Mouse (Mus musculus): ENCODE measurements around the gene Ms4a7. TPM values are rescaled to one million over a fixed set of nuclear protein-coding genes. Genes with fewer than 3 reads are reported as not detected.
"Not testable (repeated sequence)": the region's sequence is repeated elsewhere in the genome, so short reads cannot be mapped to it uniquely, and the experiment has no call there.

Gene Ms4a7
- polyA plus RNA-seq, 1 experiment from 2014 or later, result 3.6 TPM

DNA sequence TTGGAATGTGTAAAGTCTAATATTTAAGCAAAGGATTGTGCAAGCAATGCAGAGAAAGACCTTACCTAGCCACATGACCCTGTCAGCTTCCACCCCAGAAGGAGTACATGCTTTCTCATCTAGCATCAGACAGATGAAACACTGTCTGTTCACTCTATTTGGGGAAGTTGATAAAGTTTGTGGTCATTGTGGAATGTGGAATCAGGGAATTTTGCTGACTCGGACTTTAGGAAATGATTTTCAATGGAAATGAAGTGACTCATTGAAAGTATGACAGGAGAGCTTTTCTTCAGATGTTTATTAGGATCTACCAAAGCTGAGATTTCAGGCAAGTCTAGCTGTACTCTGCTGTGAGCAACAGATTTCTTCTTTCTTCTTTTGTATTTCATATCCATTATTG, 14.8 kb downstream of the Ms4a7 start:
- no peaks in the 10 kb centered on the region for H3K4me1 ChIP-seq
- WGBS, result 53% methylated on average over 1 of the region's 1 CpGs
- H3K27me3 ChIP-seq (replicated peaks), result no peaks in the 10 kb centered on the region
- no peak for ATAC-seq (ENCODE audit: extremely low read depth, insufficient number of reproducible peaks, low FRiP score, low TSS enrichment)
- H3K9ac ChIP-seq, result no peak overlapping the region
- H3K27ac ChIP-seq (replicated peaks), result no peak overlapping the region
- H3K9me3 ChIP-seq, result no peaks in the 10 kb centered on the region
- H3K36me3 ChIP-seq, result no peaks in the 10 kb centered on the region
- H3K4me3 ChIP-seq, result no peak overlapping the region
- H3K4me2 ChIP-seq, result no peak overlapping the region

DNA sequence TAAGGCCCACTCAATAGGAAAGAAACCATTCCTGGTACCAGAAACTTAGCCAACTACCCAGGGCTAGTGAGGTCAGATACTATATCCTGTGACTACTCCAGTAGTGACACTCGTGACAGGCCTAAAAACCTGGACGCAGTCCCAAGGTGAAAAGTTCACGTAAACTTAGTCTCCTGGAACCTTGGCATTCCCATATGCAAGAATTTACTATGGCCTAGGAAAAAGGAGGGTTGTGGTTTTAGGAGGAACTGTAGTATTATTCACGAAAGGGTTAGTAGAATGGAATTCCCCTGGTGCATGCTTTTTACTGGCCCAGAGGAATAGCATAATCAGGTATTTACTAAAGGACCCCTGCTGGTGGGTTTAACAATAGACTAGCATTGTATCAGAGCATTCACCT, 19.2 kb downstream of the Ms4a7 start:
- Histone ChIP-seq H3K27me3 (replicated peaks) (no peaks in the 10 kb centered on the region), H3K9ac (no peak overlapping the region), H3K9me3 (no peaks in the 10 kb centered on the region), H3K4me3 (no peak overlapping the region), H3K4me2 (no peak overlapping the region), H3K36me3 (no peaks in the 10 kb centered on the region), H3K27ac (replicated peaks) (no peak overlapping the region), H3K4me1 (no peaks in the 10 kb centered on the region)
- ATAC-seq (ENCODE audit: extremely low read depth, insufficient number of reproducible peaks, low FRiP score, low TSS enrichment), result no peak
- 80% methylated on average over 4 of the region's 4 CpGs for WGBS

DNA sequence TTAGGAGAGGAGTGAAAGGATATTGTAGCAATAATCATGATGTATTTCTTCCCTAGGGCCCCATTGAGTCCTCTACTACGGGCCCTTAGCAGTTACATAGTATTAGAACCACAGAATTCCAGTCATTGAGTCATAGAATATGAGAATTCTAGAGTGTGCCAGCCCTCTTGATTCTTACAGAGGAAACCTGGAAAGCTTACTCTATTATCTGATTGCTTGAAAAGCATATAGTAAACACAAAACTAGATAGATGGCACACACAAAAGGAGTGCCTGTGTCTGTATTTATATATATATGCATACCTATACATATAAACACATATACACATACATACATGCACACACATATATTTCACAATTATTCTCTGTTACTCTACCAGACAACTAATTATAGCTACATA, 21.6 kb downstream of the Ms4a7 start, which contains the start of gene Ms4a14:
Gene Ms4a14, minus strand, starts transcription at position 101 of the 400 bp plus-strand sequence.
- no peak within 1 kb of the TSS for H3K9ac ChIP-seq
- no peaks in the 10 kb centered on the region for H3K4me1 ChIP-seq
- H3K4me3 ChIP-seq, result no peak within 1 kb of the TSS
- H3K27ac ChIP-seq (replicated peaks), result no peak within 1 kb of the TSS
- H3K36me3 ChIP-seq, result no peaks in the 10 kb centered on the region
- WGBS, result 58% methylated on average over 1 of the region's 1 CpGs
- ATAC-seq (ENCODE audit: extremely low read depth, insufficient number of reproducible peaks, low FRiP score, low TSS enrichment), result no peak
- no peaks in the 10 kb centered on the region for H3K27me3 ChIP-seq (replicated peaks)
- no peaks in the 10 kb centered on the region for H3K9me3 ChIP-seq
- H3K4me2 ChIP-seq, result no peak within 1 kb of the TSS

DNA sequence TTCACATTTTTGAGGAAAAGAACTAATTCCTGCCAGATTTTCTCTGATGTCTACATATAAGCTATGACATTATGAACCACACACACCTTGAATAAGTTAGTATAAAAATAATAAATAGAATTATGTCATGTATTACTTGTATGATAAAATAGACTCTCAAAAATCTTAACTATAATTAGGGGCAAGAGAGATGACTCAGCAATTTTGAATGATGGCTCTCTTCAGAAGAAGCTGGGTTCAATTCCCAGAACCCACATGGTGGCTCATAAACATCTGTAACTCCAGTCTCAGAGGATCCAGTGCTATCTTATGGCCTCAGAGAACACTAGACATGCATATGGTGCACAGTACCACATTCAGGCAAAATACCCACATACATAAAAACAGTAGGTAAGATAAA, 27.1 kb downstream of the Ms4a7 start:
- Histone ChIP-seq H3K27me3 (replicated peaks) (no peaks in the 10 kb centered on the region), H3K4me3 (no peak overlapping the region), H3K36me3 (no peaks in the 10 kb centered on the region), H3K9ac (no peak overlapping the region), H3K27ac (replicated peaks) (no peak overlapping the region), H3K4me1 (no peaks in the 10 kb centered on the region), H3K4me2 (no peak overlapping the region), H3K9me3 (no peaks in the 10 kb centered on the region)
- no peak for ATAC-seq (ENCODE audit: extremely low read depth, insufficient number of reproducible peaks, low FRiP score, low TSS enrichment)

DNA sequence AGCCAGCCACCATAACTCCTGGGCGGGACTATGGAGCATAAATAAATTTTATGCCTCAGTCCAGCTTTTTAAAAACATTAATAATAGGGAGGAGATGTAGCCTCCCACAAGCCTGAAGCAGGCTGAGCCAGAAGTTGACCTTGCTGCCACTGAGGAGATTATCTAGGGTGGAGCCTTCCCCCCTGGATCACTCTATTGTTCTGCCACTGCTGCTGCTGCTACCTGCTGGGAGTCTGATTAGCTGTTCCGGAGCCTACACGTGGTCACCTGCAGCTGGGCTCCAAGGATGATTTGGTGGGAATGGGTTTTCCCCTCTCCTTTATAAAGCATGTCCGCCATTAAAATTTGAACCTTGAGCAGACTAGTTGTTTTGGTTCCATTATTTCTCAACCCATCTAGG, 36.4 kb downstream of the Ms4a7 start:
- not testable (repeated sequence) for H3K4me2 ChIP-seq; H3K36me3 ChIP-seq; H3K4me1 ChIP-seq; H3K4me3 ChIP-seq; H3K9me3 ChIP-seq; H3K27me3 ChIP-seq (replicated peaks); H3K9ac ChIP-seq; H3K27ac ChIP-seq (replicated peaks); ATAC-seq (ENCODE audit: extremely low read depth, insufficient number of reproducible peaks, low FRiP score, low TSS enrichment)
- 57% methylated on average over 4 of the region's 4 CpGs for WGBS

DNA sequence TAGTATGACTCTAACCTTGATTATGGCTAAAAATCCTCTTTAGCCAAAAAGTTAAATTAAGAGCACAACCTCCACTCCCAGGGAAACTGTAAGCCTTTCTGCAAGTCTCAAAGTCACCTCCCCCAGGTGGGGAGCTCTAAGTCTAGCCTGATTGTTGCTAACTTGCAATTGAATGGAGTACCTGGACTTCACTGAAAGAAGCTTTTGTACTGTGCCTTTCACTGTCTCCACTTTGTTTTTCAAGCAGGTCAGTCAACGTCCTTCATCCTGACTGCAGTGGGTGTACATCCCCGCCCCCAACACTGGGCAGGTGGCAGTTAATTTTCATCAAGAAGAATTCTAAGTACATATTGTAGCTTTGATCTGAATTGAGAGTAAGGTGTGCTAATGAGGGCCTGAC, 37.0 kb downstream of the Ms4a7 start:
- no peak overlapping the region for H3K4me3 ChIP-seq
- no peak for ATAC-seq (ENCODE audit: extremely low read depth, insufficient number of reproducible peaks, low FRiP score, low TSS enrichment)
- H3K9ac ChIP-seq, result no peak overlapping the region
- no peaks in the 10 kb centered on the region for H3K9me3 ChIP-seq
- no peak overlapping the region for H3K27ac ChIP-seq (replicated peaks)
- H3K27me3 ChIP-seq (replicated peaks), result no peaks in the 10 kb centered on the region
- H3K4me2 ChIP-seq, result no peak overlapping the region
- no peaks in the 10 kb centered on the region for H3K4me1 ChIP-seq
- no peaks in the 10 kb centered on the region for H3K36me3 ChIP-seq
- whole genome bisulfite sequencing, result 56% methylated on average over 2 of the region's 2 CpGs

DNA sequence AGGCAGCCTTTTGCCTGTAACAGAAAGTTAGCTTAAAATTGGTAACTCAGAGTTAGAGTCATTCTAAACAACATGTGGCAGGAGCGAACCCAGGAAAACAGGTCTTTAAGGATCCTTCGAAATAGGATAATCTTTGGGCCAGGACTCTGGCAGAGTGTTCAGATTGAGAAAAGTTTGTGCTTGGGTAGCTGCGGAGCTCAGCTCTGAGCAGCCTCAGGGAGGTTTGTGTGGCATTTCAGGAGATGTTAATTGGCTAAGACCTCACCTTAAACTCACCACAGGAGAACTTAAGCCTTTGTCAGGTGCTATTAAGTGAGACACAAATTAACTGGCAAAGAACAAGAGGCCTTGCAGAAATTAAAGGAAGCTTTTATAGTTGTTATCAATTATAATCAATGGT, 42.3 kb downstream of the Ms4a7 start:
- H3K4me1 ChIP-seq; ATAC-seq (ENCODE audit: extremely low read depth, insufficient number of reproducible peaks, low FRiP score, low TSS enrichment); H3K27me3 ChIP-seq (replicated peaks); H3K9me3 ChIP-seq; H3K27ac ChIP-seq (replicated peaks); H3K36me3 ChIP-seq: not testable (repeated sequence)
- Histone ChIP-seq H3K4me2 (peak overlapping the region; percentile 71), H3K9ac (peak overlapping the region; percentile 69; the same call in 1 of the 2 replicates), H3K4me3 (peak overlapping the region; percentile 58)
- WGBS, result 6% methylated on average over 3 of the region's 3 CpGs

DNA sequence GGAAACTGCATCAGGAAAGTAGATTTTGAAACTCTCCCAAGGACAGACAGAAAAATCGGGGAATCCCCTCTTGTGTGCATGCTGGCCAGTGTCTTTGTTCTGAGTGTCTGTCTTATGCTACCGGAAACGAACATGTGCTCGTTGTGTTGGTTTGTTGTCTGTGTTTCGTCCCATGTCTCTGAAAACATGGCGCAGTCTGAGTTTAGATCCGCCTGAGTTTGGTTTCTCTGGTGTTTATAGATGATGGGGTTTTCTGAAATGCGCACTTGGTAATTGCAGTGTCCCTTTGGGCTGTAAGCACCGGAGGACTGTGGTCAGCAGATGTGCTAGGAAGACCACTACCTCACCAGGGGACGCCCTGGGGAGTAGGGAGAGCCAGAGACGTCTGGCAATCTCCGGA, 43.0 kb downstream of the Ms4a7 start:
- Histone ChIP-seq H3K27me3 (replicated peaks) (no peaks in the 10 kb centered on the region), H3K4me1 (no peaks in the 10 kb centered on the region), H3K9ac (peak overlapping the region; percentile 77), H3K4me3 (peak overlapping the region; percentile 58), H3K9me3 (no peaks in the 10 kb centered on the region), H3K36me3 (no peaks in the 10 kb centered on the region), H3K4me2 (peak overlapping the region; percentile 71), H3K27ac (replicated peaks) (peak overlapping the region; percentile 29)
- ATAC-seq (ENCODE audit: extremely low read depth, insufficient number of reproducible peaks, low FRiP score, low TSS enrichment), result no peak
- WGBS, result 2% methylated on average over 12 of the region's 12 CpGs

DNA sequence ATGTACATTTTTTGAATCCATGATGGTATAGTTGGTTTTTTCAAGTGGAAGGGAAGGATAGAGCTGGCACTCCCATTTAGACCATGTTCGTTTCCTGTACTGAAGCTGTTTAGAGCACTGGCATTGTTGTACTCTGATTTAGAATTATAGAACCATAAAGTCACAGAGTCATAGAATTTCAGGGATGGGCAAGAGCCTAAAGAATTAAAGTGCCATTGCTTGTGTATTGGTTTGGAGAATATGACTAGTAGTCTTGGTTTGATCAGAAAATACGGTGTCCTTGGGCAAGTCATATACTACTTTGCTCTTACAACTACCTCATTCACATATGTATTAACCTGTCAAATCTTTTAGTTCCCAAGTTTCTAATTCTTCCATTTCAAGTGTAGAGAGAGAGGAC, 52.2 kb downstream of the Ms4a7 start, which contains the start of gene Ms4a5:
Gene Ms4a5, minus strand, starts transcription at position 101 of the 400 bp plus-strand sequence.
- no peak within 1 kb of the TSS for H3K27ac ChIP-seq (replicated peaks)
- no peak within 1 kb of the TSS for H3K4me2 ChIP-seq
- 72% methylated on average over 2 of the region's 2 CpGs for WGBS
- no peaks in the 10 kb centered on the region for H3K27me3 ChIP-seq (replicated peaks)
- no peaks in the 10 kb centered on the region for H3K4me1 ChIP-seq
- no peaks in the 10 kb centered on the region for H3K9me3 ChIP-seq
- no peak within 1 kb of the TSS for H3K9ac ChIP-seq
- no peak within 1 kb of the TSS for H3K4me3 ChIP-seq
- no peak for ATAC-seq (ENCODE audit: extremely low read depth, insufficient number of reproducible peaks, low FRiP score, low TSS enrichment)
- no peaks in the 10 kb centered on the region for H3K36me3 ChIP-seq

DNA sequence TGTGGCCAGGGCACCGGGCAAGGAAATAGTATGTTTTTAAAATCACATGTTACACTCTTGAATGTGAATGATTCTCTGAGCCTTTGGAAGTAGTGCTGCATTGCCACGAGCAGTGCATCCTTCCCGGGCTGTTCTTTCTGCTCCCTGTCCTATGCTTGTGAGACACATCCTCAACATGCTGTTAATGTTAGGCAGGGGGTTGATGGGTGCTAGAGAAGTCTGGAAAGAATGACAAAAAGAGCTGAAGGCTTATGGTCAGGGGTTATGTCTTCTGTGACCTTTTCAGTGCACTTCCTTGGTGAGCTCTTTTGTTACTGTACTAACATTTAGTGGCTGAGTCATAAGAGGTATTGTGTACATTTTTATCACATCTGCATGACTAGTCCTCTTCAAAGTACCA, 55.7 kb downstream of the Ms4a7 start:
- Histone ChIP-seq H3K4me2 (no peak overlapping the region), H3K9me3 (no peaks in the 10 kb centered on the region), H3K36me3 (no peaks in the 10 kb centered on the region), H3K4me1 (no peaks in the 10 kb centered on the region), H3K27ac (replicated peaks) (no peak overlapping the region), H3K27me3 (replicated peaks) (no peaks in the 10 kb centered on the region), H3K9ac (no peak overlapping the region), H3K4me3 (no peak overlapping the region)
- no peak for ATAC-seq (ENCODE audit: extremely low read depth, insufficient number of reproducible peaks, low FRiP score, low TSS enrichment)
- whole genome bisulfite sequencing, result 79% methylated on average over 3 of the region's 3 CpGs

DNA sequence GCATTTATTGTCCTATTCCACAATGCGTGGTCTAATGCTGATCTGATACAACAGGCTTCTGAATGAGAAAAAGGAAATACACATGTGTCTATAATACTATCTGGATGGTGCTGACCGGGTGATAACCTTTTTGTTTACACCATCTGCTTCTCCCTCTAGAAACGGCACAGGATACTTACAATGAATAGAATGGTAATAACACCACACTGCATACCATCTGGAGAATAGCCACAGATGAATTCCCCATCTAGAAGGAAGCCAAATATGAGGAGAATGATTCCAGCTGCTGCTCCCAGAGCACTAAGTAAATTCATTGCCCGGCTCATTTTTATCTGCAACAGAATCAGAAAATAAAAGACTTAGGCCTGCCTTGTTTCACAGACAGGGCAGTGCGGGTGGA, 59.5 kb downstream of the Ms4a7 start:
- Histone ChIP-seq H3K9ac (no peak overlapping the region), H3K4me2 (no peak overlapping the region), H3K27ac (replicated peaks) (no peak overlapping the region), H3K36me3 (no peaks in the 10 kb centered on the region), H3K9me3 (no peaks in the 10 kb centered on the region), H3K4me1 (no peaks in the 10 kb centered on the region), H3K4me3 (no peak overlapping the region), H3K27me3 (replicated peaks) (no peaks in the 10 kb centered on the region)
- WGBS, result 58% methylated on average over 5 of the region's 5 CpGs
- ATAC-seq (ENCODE audit: extremely low read depth, insufficient number of reproducible peaks, low FRiP score, low TSS enrichment), result no peak
